Mouse (Mus musculus): ENCODE data around the gene Nupl1.

- TF ChIP-seq GATA1 (IDR thresholded peaks at IDR 0.05; ENCODE audit: borderline replicate concordance, low read length) (no peak), FLI1 (IDR thresholded peaks at IDR 0.05; ENCODE audit: low read length) (no peak)
Measured at GRCm38 (mm10) chr14:60216125-60216524, 35.1 kb downstream of the Nupl1 start.

Data from megakaryocyte, embryonic 14.5 days (primary cell).